Mouse (Mus musculus): ENCODE measurements around the gene Pde7b. TPM values are rescaled to one million over a fixed set of nuclear protein-coding genes. Genes with fewer than 3 reads are reported as not detected.

Gene Pde7b
- 3.9 and 6.1 TPM in 2 replicates for polyA plus RNA-seq (2012; rRNA removed)

DNA sequence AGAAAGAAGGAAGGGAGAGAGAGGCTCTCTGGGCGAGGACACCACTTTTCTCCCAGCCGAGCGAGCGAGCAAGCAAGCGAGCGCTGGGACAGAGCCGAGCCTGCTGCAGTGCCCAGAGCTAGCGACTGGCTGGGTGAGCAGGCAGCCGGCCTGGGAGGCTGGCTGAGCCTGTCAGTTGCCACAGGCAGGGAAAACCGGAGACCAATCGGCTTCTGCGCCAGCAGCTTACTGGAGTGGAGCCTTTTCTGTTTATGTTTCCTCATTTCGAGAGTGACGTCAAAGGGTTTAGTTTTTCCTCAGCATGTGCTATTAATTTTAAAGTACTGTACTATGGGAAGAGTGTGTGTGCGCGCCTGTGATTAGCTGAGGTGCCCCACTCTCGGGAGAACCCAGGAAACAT, at the start of gene Pde7b:
Gene Pde7b, minus strand, starts transcription at position 173 of the 400 bp plus-strand sequence.
- peak; percentile 94 for DNase-seq (ENCODE audit: low read depth)
- TF ChIP-seq CTCF (IDR thresholded peaks at IDR 0.05; ENCODE audit: borderline replicate concordance, extremely low read depth, insufficient read depth, insufficient read length) (no peak), POLR2A (IDR thresholded peaks at IDR 0.05; ENCODE audit: borderline replicate concordance, extremely low read depth, insufficient read depth, insufficient read length, poor library complexity, severe bottlenecking) (peak; percentile 37; the same call in 1 of the 2 replicates)

DNA sequence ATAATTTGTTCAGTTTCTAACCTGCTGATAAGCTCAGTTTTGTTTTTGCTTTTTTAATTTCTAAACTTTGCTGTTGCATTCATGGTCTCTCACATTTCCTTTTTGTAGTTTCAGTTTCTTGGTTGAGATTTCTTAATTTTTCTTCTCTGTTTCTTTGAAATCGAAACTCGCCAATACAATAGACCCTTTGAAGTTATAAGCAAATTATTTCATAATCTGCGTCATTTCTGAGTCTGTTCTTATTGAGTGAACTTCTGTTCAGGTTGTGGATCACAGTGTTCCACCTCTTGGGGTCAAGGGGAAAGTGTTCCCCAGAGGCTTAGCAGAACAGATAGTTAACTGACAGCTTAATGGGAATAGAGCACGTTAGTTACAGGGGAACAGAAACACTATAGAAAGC, 47.2 kb upstream of the Pde7b start:
- DNase-seq (ENCODE audit: low read depth), result no peak
- TF ChIP-seq POLR2A (IDR thresholded peaks at IDR 0.05; ENCODE audit: borderline replicate concordance, extremely low read depth, insufficient read depth, insufficient read length, poor library complexity, severe bottlenecking) (no peak), CTCF (IDR thresholded peaks at IDR 0.05; ENCODE audit: borderline replicate concordance, extremely low read depth, insufficient read depth, insufficient read length) (no peak)

DNA sequence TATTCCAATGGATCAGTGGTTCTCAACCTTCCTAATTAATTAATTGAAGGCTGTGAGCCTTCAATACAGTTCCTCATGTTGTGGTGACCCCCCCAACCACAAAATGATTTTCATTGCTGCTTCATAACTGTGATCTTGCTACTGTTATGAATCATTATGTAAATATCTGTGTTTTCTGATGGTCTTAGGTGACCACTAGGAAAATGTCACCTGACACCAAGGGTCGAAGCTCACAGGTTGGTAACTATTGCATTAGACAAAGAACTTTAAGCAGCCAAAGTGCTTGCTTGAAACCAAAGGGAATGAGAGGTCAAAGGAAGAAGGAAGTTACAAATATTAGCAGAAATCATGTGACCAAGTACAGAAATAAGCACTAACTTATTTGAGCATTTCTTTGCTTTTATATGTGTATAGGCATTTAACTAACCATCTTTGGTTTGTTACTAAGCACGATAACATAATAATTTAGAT, 45.6 kb upstream of the Pde7b start:
- DNase-seq (ENCODE audit: low read depth), result no peak
- no peak for TF ChIP-seq POLR2A (IDR thresholded peaks at IDR 0.05; ENCODE audit: borderline replicate concordance, extremely low read depth, insufficient read depth, insufficient read length, poor library complexity, severe bottlenecking)
- no peak for TF ChIP-seq CTCF (IDR thresholded peaks at IDR 0.05; ENCODE audit: borderline replicate concordance, extremely low read depth, insufficient read depth, insufficient read length)

DNA sequence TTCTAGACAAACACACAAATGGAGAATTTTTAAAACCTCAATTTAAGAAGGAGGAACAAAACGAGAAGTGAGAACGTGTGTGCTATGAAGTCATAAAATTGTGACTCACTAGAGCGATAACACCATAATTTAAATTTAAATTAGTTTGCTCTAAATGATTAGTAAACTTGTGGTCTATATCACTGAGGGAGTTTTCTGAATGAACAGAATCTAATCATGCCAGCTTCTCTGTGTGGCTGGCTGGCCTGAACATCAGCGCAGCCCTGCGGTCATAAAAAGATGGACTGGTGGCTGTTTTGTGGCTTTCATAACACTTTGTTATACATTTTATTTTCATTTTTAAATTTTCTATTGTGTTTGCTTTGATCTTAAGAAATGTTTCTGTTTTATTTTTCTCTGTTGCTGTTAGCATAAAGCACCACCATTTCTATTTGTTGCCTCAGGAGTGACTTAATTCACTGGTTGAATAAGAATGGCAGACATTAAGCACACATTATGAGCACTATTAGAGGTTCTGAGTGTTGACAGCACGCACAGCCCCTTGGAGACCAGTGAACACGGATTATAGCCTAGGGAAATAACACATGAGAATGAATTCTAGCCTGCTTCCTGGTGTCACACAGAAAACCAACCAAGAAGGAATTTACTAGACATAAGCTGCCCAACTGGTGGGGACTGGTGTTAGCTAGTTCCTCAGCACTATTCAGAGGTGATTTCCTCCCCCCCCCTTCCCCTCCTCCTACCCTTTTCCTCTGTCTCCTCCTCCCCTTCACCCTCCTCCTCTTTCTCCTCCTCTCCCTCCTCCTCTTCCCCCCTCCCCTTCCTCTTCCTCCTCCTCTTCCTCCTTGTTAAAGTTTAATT, 44.9 kb upstream of the Pde7b start:
- DNase-seq (ENCODE audit: low read depth), result peak; percentile 55
- TF ChIP-seq POLR2A (IDR thresholded peaks at IDR 0.05; ENCODE audit: borderline replicate concordance, extremely low read depth, insufficient read depth, insufficient read length, poor library complexity, severe bottlenecking) (no peak), CTCF (IDR thresholded peaks at IDR 0.05; ENCODE audit: borderline replicate concordance, extremely low read depth, insufficient read depth, insufficient read length) (no peak)

- DNase-seq (ENCODE audit: low read depth), result no peak
- TF ChIP-seq POLR2A (IDR thresholded peaks at IDR 0.05; ENCODE audit: borderline replicate concordance, extremely low read depth, insufficient read depth, insufficient read length, poor library complexity, severe bottlenecking), result no peak
- TF ChIP-seq CTCF (IDR thresholded peaks at IDR 0.05; ENCODE audit: borderline replicate concordance, extremely low read depth, insufficient read depth, insufficient read length), result no peak
Measured at GRCm38 (mm10) chr10:20764352-20764751, 39.5 kb upstream of the Pde7b start.

GRCm38 (mm10) chr10:20758939-20759338, 34.1 kb upstream of the Pde7b start:
- TF ChIP-seq POLR2A (IDR thresholded peaks at IDR 0.05; ENCODE audit: borderline replicate concordance, extremely low read depth, insufficient read depth, insufficient read length, poor library complexity, severe bottlenecking) (no peak), CTCF (IDR thresholded peaks at IDR 0.05; ENCODE audit: borderline replicate concordance, extremely low read depth, insufficient read depth, insufficient read length) (no peak)
- no peak for DNase-seq (ENCODE audit: low read depth)

DNA sequence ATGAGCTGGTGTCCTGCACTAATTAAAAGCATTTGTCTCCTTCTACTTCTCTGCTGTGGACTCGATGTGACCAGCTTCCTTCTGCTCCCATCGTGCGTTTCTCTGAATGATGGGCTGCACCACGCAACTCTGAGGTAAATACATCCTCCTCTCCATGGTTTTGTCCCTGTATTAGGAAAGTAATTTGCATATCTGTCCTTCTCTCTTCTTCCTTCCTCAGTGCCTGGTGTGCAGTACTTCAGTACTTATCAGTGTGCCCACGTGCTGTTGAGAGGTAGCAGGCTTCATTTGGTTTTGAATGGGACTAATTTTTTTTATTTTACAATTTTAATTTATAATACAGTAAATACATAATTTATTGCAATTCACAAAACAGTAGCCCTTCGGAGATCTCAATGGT, 33.4 kb upstream of the Pde7b start:
- DNase-seq (ENCODE audit: low read depth), result no peak
- no peak for TF ChIP-seq CTCF (IDR thresholded peaks at IDR 0.05; ENCODE audit: borderline replicate concordance, extremely low read depth, insufficient read depth, insufficient read length)
- TF ChIP-seq POLR2A (IDR thresholded peaks at IDR 0.05; ENCODE audit: borderline replicate concordance, extremely low read depth, insufficient read depth, insufficient read length, poor library complexity, severe bottlenecking), result no peak

DNA sequence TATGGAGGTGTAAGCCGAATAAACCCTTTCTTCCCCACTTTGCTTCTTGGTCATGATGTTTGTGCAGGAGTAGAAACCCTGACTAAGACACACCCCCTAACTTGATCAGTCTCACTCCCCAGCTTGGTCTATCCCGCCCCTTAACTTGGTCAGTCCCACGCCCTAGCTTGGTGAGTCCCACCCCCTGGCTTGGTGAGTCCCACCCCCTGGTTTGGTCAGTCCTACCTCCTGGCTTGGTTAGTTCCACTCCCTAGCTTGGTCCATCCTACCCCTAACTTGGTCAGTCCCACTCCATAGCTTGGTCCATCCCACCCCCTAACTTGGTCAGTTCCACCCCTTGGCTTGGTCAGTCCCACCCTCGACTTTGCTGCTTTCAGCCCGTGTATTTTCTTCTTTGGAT, 31.3 kb upstream of the Pde7b start:
- no peak for TF ChIP-seq POLR2A (IDR thresholded peaks at IDR 0.05; ENCODE audit: borderline replicate concordance, extremely low read depth, insufficient read depth, insufficient read length, poor library complexity, severe bottlenecking)
- TF ChIP-seq CTCF (IDR thresholded peaks at IDR 0.05; ENCODE audit: borderline replicate concordance, extremely low read depth, insufficient read depth, insufficient read length), result no peak
- no peak for DNase-seq (ENCODE audit: low read depth)

- no peak for DNase-seq (ENCODE audit: low read depth)
- TF ChIP-seq POLR2A (IDR thresholded peaks at IDR 0.05; ENCODE audit: borderline replicate concordance, extremely low read depth, insufficient read depth, insufficient read length, poor library complexity, severe bottlenecking), result no peak
- TF ChIP-seq CTCF (IDR thresholded peaks at IDR 0.05; ENCODE audit: borderline replicate concordance, extremely low read depth, insufficient read depth, insufficient read length), result no peak
Measured at GRCm38 (mm10) chr10:20752883-20753282, 28.0 kb upstream of the Pde7b start.

DNA sequence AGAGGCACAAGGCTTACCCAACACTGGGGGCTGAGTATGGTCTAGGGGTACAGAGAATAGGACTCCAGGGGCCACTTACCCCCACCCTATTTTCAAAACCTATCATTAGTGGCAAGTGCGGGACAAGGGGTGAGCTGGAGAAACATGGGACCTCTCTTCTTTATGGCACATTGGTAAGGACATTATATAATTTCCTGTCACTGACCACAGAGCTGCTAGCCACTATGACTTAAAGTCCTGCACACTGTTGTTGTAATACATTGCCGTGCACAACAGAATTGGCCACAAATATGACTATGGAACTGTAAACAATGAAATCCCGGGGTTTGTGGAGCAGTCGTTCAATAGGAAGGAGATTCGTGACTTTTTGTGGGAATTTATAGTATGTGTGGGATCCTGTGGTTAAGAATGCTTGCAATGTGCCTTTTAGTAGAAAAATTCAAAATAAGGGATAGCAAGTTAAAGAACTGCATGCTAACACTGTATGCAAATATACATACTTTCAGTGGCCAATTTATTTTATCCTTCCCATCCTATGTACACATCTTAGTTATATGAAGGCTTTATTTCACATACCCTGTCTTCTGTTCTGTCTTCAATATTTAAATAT, 25.9 kb upstream of the Pde7b start:
- TF ChIP-seq CTCF (IDR thresholded peaks at IDR 0.05; ENCODE audit: borderline replicate concordance, extremely low read depth, insufficient read depth, insufficient read length) (no peak), POLR2A (IDR thresholded peaks at IDR 0.05; ENCODE audit: borderline replicate concordance, extremely low read depth, insufficient read depth, insufficient read length, poor library complexity, severe bottlenecking) (no peak)
- no peak for DNase-seq (ENCODE audit: low read depth)

DNA sequence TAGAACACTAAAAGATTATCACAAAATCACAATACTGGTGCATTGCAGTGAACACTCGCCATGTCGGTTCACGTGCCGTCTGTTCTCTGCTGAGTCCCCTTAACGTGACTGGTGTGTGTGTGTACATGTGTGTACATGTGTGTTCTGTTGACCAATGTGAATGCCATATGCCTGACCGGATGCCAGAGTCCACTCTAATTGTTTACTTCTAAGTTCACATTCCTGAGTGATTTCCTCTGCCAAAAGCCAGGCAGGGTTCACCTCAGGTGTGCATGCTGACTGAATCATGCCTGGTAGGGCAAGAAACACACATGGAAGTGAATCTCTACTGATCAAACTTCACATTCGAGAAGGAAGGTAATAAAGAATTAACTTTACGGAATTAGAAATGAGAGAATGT, 24.1 kb upstream of the Pde7b start:
- no peak for DNase-seq (ENCODE audit: low read depth)
- TF ChIP-seq CTCF (IDR thresholded peaks at IDR 0.05; ENCODE audit: borderline replicate concordance, extremely low read depth, insufficient read depth, insufficient read length) (no peak), POLR2A (IDR thresholded peaks at IDR 0.05; ENCODE audit: borderline replicate concordance, extremely low read depth, insufficient read depth, insufficient read length, poor library complexity, severe bottlenecking) (no peak)

Measured in brain, embryonic 14.5 days (tissue).